Mouse (Mus musculus): ENCODE results near the gene Ercc1. TPM values are rescaled to one million over a fixed set of nuclear protein-coding genes. Genes with fewer than 3 reads are reported as not detected.

Gene Ercc1
- polyA plus RNA-seq, 1 experiment from 2014 or later, result 51.0 TPM

DNA sequence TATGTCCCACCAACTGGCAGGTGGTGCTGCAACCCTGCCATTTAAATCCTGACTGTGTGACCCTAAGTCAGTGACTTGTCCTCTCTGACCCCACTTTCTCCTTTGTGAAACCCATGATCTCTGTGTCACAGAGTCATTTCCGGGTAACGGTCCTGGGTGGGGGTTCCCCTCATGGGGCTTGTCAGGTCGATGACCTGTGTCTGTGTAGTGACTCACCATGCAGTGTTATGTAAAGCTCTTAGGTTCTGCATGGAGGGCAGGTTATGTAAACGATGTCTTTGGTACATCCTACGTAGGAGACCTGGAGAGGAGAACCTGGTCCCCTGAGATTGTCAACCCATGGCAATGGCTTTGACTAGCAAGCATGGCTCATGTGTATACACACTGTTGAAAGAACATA, 23.1 kb upstream of the Ercc1 start:
- Histone ChIP-seq H3K9ac (replicated peaks; ENCODE audit: low read depth) (no peak overlapping the region), H3K9me3 (ENCODE audit: low read length) (no peaks in the 10 kb centered on the region), H3K4me2 (replicated peaks; ENCODE audit: low read depth, low read length) (no peak overlapping the region), H3K27me3 (replicated peaks; ENCODE audit: insufficient read depth, low read length) (peaks cover 4% of the 10 kb centered on the region; the same call in 1 of the 2 replicates), H3K4me3 (ENCODE audit: low read depth, low read length) (no peak overlapping the region), H3K36me3 (ENCODE audit: insufficient read depth, low read length) (no peaks in the 10 kb centered on the region), H3K4me1 (ENCODE audit: insufficient read depth, low read depth, low read length) (peaks cover 7% of the 10 kb centered on the region; the same call in 1 of the 2 replicates), H3K27ac (ENCODE audit: low read length) (no peak overlapping the region)
- WGBS, result 34% methylated on average over 5 of the region's 5 CpGs
- ATAC-seq (no peak), DNase-seq (ENCODE audit: low spot score) (peak; percentile 38)
- TF ChIP-seq CTCF (IDR thresholded peaks at IDR 0.05) (no peak), EP300 (IDR thresholded peaks at IDR 0.05) (no peak)

DNA sequence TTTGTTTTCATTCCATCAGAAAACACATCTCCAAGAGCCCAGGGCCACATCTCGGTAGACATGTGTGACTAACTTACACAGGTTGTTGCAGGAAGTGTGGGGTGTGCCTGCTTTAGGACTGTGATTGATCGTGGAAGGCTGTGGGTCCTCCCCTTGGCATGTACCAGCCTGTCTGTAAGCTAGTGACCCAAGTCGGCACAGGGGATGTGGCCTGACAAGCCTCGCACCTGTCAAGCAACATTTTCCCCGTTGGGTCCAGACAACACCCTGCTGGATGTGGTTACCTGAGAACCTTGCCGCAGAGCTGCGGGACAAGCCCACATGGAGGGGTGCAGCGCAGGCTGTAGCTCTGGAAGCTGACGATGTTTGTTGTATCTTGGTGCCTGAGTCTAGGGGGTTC, 22.1 kb upstream of the Ercc1 start:
- 33% methylated on average over 9 of the region's 9 CpGs for WGBS
- Histone ChIP-seq H3K27ac (ENCODE audit: low read length) (no peak overlapping the region), H3K9ac (replicated peaks; ENCODE audit: low read depth) (no peak overlapping the region), H3K36me3 (ENCODE audit: insufficient read depth, low read length) (no peaks in the 10 kb centered on the region), H3K9me3 (ENCODE audit: low read length) (no peaks in the 10 kb centered on the region), H3K4me1 (ENCODE audit: insufficient read depth, low read depth, low read length) (peaks cover 11% of the 10 kb centered on the region; the same call in 1 of the 2 replicates), H3K4me3 (ENCODE audit: low read depth, low read length) (no peak overlapping the region), H3K27me3 (replicated peaks; ENCODE audit: insufficient read depth, low read length) (peaks cover 4% of the 10 kb centered on the region; the same call in 1 of the 2 replicates), H3K4me2 (replicated peaks; ENCODE audit: low read depth, low read length) (no peak overlapping the region)
- TF ChIP-seq CTCF (IDR thresholded peaks at IDR 0.05), result no peak
- TF ChIP-seq EP300 (IDR thresholded peaks at IDR 0.05), result no peak
- ATAC-seq (no peak), DNase-seq (ENCODE audit: low spot score) (no peak)

DNA sequence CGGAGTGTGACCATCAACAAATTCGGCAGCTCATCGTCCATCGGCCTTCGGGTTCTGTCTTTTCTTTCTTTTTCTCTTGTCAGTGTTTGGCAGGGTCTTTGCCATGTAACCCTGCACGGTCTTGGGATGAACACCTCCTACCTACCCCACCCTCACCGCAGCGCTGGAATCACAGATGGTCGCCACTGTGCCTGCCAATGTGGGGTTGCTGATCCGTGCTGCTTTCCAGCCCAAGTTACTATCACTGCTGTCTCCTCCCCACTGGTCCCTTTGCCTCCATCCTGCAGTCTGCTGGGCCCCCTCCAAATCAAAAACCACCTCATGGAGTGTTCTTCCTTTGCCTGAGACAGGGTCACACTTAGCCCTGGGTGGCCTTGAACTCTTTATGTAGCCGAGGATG, 20.4 kb upstream of the Ercc1 start:
- no peak for DNase-seq (ENCODE audit: low spot score)
- 84% methylated on average over 11 of the region's 11 CpGs for WGBS
- no peaks in the 10 kb centered on the region for H3K27me3 ChIP-seq (replicated peaks; ENCODE audit: insufficient read depth, low read length)

DNA sequence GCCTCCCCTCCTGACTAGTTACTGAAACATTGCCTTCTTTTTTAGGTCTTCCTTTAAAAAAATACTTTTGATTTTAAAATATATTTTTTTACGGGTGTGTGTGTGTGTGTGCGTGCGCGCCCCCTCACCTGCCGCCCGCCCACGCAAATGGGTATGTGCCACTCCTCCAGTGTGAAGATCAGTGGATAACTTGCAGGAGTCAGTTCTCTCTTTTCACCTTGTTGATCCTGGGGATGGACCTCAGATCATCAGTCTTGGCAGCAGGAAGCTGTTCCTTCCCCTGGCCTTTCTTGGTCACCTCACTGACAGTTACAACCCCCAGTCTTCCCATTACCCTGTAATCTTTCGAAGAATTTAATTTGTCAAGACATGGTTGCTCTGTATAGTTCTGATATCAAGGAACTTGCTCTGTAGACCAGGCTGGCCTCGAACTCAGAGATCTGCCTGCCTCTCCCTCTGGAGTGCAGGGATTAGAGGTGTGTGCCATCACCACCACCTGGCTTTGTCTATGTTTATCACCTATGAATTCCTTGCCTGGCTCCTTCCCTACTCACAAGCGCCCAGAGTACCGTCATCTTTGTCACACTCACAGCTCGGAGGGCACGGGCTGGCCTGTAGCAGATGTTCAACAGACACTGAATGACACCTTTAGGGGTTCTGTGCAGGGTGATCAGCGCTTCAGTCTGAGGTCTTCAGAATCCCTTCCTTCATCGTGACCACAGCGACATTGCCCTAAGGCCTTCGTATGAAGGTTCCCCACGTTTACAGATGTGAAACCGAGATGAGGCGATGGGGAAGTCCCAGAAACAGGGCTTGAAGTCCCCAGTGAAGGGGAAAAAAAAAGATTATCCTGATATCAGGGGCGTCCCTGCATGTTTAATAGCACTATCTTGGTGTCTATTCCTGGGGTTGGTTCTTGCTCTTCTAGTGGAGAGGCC, 19.0 kb upstream of the Ercc1 start:
- peak overlapping the region; percentile 34 for H3K4me3 ChIP-seq (ENCODE audit: low read depth, low read length)
- no peaks in the 10 kb centered on the region for H3K27me3 ChIP-seq (replicated peaks; ENCODE audit: insufficient read depth, low read length)
- H3K27ac ChIP-seq (ENCODE audit: low read length), result peak overlapping the region; percentile 91
- no peak for ATAC-seq
- H3K9me3 ChIP-seq (ENCODE audit: low read length), result no peaks in the 10 kb centered on the region
- no peaks in the 10 kb centered on the region for H3K36me3 ChIP-seq (ENCODE audit: insufficient read depth, low read length)
- H3K4me1 ChIP-seq (ENCODE audit: insufficient read depth, low read depth, low read length), result peaks cover 8% of the 10 kb centered on the region
- no peak for DNase-seq (ENCODE audit: low spot score)
- H3K9ac ChIP-seq (replicated peaks; ENCODE audit: low read depth), result no peak overlapping the region
- no peak for TF ChIP-seq CTCF (IDR thresholded peaks at IDR 0.05)
- TF ChIP-seq EP300 (IDR thresholded peaks at IDR 0.05), result no peak
- 69% methylated on average over 21 of the region's 21 CpGs for WGBS
- peak overlapping the region; percentile 55; the same call in 1 of the 2 replicates for H3K4me2 ChIP-seq (replicated peaks; ENCODE audit: low read depth, low read length)

More for the DNA sequence above, 20.4 kb upstream of the Ercc1 start:
- Histone ChIP-seq H3K36me3 (ENCODE audit: insufficient read depth, low read length) (no peaks in the 10 kb centered on the region), H3K27ac (ENCODE audit: low read length) (no peak overlapping the region), H3K4me2 (replicated peaks; ENCODE audit: low read depth, low read length) (no peak overlapping the region), H3K4me1 (ENCODE audit: insufficient read depth, low read depth, low read length) (peaks cover 11% of the 10 kb centered on the region), H3K9me3 (ENCODE audit: low read length) (no peaks in the 10 kb centered on the region), H3K9ac (replicated peaks; ENCODE audit: low read depth) (no peak overlapping the region), H3K4me3 (ENCODE audit: low read depth, low read length) (no peak overlapping the region)
- no peak for TF ChIP-seq EP300 (IDR thresholded peaks at IDR 0.05)
- no peak for TF ChIP-seq CTCF (IDR thresholded peaks at IDR 0.05)
- no peak for ATAC-seq

DNA sequence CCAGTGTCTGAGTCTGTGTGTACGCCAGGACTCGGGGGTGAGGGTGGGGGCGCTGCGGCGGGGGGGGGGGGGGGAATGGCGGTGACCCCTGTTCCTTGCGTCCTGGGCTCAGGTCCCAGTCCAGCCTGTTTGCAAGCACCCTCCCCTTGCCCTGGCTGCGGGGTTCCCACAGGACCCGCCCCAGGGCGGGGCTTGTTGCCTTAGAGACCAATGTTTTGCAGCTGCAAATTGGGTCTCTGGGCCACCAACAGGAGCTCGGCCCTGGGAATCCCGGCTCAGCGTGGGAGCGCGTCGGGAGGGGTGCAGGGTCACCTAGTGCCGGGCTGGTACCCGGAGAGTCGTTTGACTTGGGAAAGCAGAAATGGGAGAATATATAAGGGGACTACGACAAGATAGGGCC, 18.2 kb upstream of the Ercc1 start:
- Histone ChIP-seq H3K4me2 (replicated peaks; ENCODE audit: low read depth, low read length) (peak overlapping the region; percentile 55), H3K4me1 (ENCODE audit: insufficient read depth, low read depth, low read length) (peaks cover 8% of the 10 kb centered on the region), H3K27ac (ENCODE audit: low read length) (peak overlapping the region; percentile 91), H3K4me3 (ENCODE audit: low read depth, low read length) (peak overlapping the region; percentile 34), H3K27me3 (replicated peaks; ENCODE audit: insufficient read depth, low read length) (no peaks in the 10 kb centered on the region), H3K9ac (replicated peaks; ENCODE audit: low read depth) (peak overlapping the region; percentile 30), H3K36me3 (ENCODE audit: insufficient read depth, low read length) (no peaks in the 10 kb centered on the region), H3K9me3 (ENCODE audit: low read length) (no peaks in the 10 kb centered on the region)
- WGBS, result under 1% methylated on average over 19 of the region's 20 CpGs
- TF ChIP-seq CTCF (IDR thresholded peaks at IDR 0.05) (no peak), EP300 (IDR thresholded peaks at IDR 0.05) (no peak)
- DNase-seq (ENCODE audit: low spot score) (peak; percentile 93), ATAC-seq (peak; percentile 87)

DNA sequence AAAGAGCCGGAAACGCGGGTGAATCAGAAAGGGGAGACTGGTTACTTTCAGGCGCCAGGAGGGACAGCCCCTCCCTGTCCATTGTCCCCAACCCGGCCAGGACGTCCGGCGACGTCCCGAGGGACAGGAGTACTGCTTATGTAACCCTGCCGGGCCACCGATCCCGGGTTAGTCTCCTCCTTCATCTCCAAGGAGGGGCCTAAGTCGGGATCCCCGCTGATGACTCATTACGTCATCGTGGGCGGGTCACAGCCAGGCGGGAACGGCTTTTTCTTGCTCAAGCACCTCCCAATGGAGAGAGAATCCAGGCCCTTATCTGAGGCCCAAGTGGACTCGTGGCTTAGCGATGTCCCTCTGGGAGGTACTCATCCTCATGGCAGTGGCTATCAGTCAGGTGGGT, 17.4 kb upstream of the Ercc1 start:
- WGBS, result under 1% methylated on average over 22 of the region's 22 CpGs

More for the DNA sequence above, 17.4 kb upstream of the Ercc1 start:
- H3K36me3 ChIP-seq (ENCODE audit: insufficient read depth, low read length), result no peaks in the 10 kb centered on the region
- DNase-seq (ENCODE audit: low spot score), result peak; percentile 98
- no peak; the same call in 1 of the 2 replicates for TF ChIP-seq CTCF (IDR thresholded peaks at IDR 0.05)
- peak; percentile 22; the same call in 1 of the 2 replicates for TF ChIP-seq EP300 (IDR thresholded peaks at IDR 0.05)
- peak overlapping the region; percentile 34 for H3K4me3 ChIP-seq (ENCODE audit: low read depth, low read length)
- peak overlapping the region; percentile 55 for H3K4me2 ChIP-seq (replicated peaks; ENCODE audit: low read depth, low read length)
- peaks cover 8% of the 10 kb centered on the region for H3K4me1 ChIP-seq (ENCODE audit: insufficient read depth, low read depth, low read length)
- H3K27me3 ChIP-seq (replicated peaks; ENCODE audit: insufficient read depth, low read length), result no peaks in the 10 kb centered on the region
- no peaks in the 10 kb centered on the region for H3K9me3 ChIP-seq (ENCODE audit: low read length)
- peak; percentile 93 for ATAC-seq
- peak overlapping the region; percentile 91 for H3K27ac ChIP-seq (ENCODE audit: low read length)
- peak overlapping the region; percentile 30; the same call in 1 of the 2 replicates for H3K9ac ChIP-seq (replicated peaks; ENCODE audit: low read depth)
